Mouse (Mus musculus) ES-E14 (cell line): ENCODE measurements around the gene Fam160a1.

ENCODE experiments used
- HCFC1 ChIP-seq: IDR thresholded peaks from 2 replicates; pipeline ENCODE4 v1.6.1; 2012; ENCODE audit warnings: low read length, inconsistent platforms, borderline replicate concordance; ENCODE audit not compliant: insufficient read depth
- MAFK ChIP-seq: IDR thresholded peaks from 2 replicates; pipeline ENCODE4 v1.6.1; 2014; ENCODE audit warnings: mild to moderate bottlenecking, low read depth, low read length, inconsistent platforms; ENCODE audit not compliant: insufficient read depth
- ZC3H11A ChIP-seq: IDR thresholded peaks from 2 replicates; pipeline ENCODE4 v1.6.1; 2012; ENCODE audit warnings: low read depth, mild to moderate bottlenecking, inconsistent platforms, low read length, borderline replicate concordance
- ZNF384 ChIP-seq: IDR thresholded peaks from 2 replicates; pipeline ENCODE4 v1.6.1; 2012; ENCODE audit warnings: low read depth, low read length, inconsistent platforms

DNA sequence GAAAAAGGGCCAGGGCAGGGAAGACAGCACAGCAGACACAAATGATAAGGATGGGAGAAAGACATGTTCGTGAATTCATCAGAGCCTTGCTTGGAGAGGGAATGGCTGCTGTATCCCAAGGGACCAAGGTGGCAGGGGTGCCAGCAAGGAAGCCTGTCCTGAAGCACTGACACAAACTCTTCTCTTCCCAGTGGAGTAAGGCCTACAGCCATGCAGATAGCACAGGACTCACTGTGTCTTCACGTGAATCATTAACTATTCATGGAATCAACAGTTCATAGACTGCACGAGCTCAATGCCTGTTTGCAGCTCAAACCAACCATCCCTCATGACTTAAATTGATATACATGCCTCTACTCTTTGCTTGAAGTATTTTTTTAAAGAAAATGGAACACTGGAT, 139.1 kb downstream of the Fam160a1 start:
- no peak for TF ChIP-seq ZC3H11A
- TF ChIP-seq HCFC1: no peak
- no peak for TF ChIP-seq ZNF384
- TF ChIP-seq MAFK: no peak
